Mouse (Mus musculus) Patski (cell line): Measurements from ENCODE around the gene Fam71a. TPM values are rescaled to one million over a fixed set of nuclear protein-coding genes. Genes with fewer than 3 reads are reported as not detected.

Source experiments
- ATAC-seq: fragments of 100-300 bp; one replicate; pipeline ENCODE4 v1.8.0; 2021
- CTCF ChIA-PET: fragments of 350-600 bp; sonication (Branson Sonifier 250); formaldehyde crosslinking; loops from one replicate; lab custom pipeline; 2022; ENCODE audit warnings: inconsistent platforms; lab: Charles Lee
- POLR2A ChIA-PET: fragments of 350-600 bp; sonication (Branson Sonifier 250); formaldehyde crosslinking; loops from one replicate; lab custom pipeline; 2022; ENCODE audit warnings: antibody characterized with exemption, inconsistent platforms; lab: Charles Lee
- DNase-seq: peaks from one replicate; pipeline ENCODE4 v3.0.0-alpha.2; 2011; ENCODE audit warnings: low read depth, low spot score
- H3K27me3 ChIP-seq: fragments of 371-371 bp; one replicate; pipeline ENCODE4 v1.5.1; 2021
- CTCF ChIP-seq: fragments of 100-300 bp; IDR thresholded peaks from one replicate; pipeline ENCODE4 v1.5.1; 2021
- in situ Hi-C: fragments of 300-500 bp; cut with MboI; formaldehyde crosslinking; loops from 3 replicates; pipeline ENCODE4 v1.11.1; 2018; ENCODE audit warnings: low pct_unique_long_range_greater_than_20kb, mixed read lengths
- polyA plus RNA-seq: library from polyadenylated mRNA; unstranded; gene quantifications from one replicate; pipeline ENCODE4 v1.2.3, GENCODE M21; 2021

The Fam71a gene
- polyA plus RNA-seq, 1 experiment from 2014 or later, result 0.08 TPM

DNA sequence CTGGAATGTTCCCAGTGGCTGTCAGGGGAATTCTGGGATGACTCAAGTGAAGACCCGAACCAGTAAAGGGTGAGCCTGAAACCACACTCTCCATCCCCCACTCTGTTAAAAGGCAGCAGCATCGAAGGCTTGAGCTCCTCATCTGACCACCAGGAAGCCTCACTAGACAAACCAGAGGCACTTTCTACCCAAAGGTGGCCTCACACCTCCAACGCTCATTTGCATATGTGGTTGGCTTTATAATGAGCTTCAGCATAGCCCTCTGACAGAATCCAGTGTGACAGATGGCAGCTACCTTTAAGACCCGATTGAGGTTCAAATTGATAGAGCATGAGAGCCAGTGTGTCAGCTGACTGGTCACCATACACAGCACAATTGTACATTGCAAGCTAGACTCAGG lies 40.3 kb downstream of the Fam71a start:
- CTCF ChIA-PET, result interaction anchor here (1.2 kb wide), 1 partner anchor 30 kb away, joined by 3 read pairs; no protein-coding TSS in a partner anchor
- ATAC-seq (no peak), DNase-seq (no peak)
- no peaks in the 10 kb centered on the region for H3K27me3 ChIP-seq
- in situ Hi-C loops, result no loop called here
- no peak for TF ChIP-seq CTCF
- POLR2A ChIA-PET, result interaction anchor here (0.7 kb wide), 1 partner anchor 21 kb away, joined by 4 read pairs; no protein-coding TSS in a partner anchor

DNA sequence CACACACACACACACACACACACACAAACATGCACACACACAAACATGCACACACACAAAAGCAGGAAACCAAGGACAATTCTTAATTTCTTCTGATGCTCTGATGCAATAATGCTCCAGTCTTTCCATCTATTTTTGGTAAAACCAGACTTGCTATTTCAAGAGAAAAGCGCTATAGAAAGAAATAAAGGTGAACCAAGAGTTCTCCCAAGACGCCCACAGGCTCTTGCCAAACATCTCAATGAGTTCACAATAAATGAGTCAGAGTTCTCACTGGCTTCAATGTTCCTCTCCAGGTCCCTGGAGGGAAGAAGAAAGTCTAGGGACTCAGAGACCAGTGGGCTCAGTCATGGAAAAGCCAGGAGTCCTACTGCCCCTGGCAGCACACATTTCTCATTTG lies 40.9 kb downstream of the Fam71a start:
- peak; percentile 41 for ATAC-seq
- DNase-seq, result no peak
- ChIA-PET CTCF (interaction anchor here (1.1 to 1.2 kb wide), 2 partner anchors 25 to 31 kb away, joined by 3 read pairs; no protein-coding TSS in a partner anchor), POLR2A (no interaction called here)
- H3K27me3 ChIP-seq, result no peaks in the 10 kb centered on the region
- in situ Hi-C loops, result no loop called here
- TF ChIP-seq CTCF, result no peak

DNA sequence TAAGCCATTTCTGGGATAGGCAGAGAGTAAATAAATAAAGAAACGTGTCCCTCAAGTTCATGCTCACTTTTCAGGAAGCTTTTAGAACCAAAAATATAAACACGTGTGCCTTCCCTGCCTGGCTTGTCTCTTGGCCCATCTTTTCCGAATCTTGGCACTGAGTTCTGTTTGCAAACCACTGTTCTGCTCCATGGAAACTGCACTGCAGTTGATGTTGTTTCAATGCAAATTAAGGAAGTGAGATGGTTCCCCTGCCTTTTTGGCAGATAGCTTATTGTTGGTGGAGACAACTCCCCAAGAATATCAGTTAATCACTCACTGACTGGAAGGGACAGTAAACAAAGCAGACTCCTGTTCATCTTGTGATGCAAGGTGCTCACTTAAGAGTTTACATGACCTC lies 41.9 kb downstream of the Fam71a start:
- ATAC-seq (no peak), DNase-seq (no peak)
- TF ChIP-seq CTCF, result no peak
- in situ Hi-C loops, result no loop called here
- H3K27me3 ChIP-seq, result no peaks in the 10 kb centered on the region
- ChIA-PET POLR2A (no interaction called here), CTCF (interaction anchor here (0.7 to 1.6 kb wide), 5 partner anchors 18 to 50 kb away, joined by 3 to 5 read pairs (median 3); no protein-coding TSS in a partner anchor)

DNA sequence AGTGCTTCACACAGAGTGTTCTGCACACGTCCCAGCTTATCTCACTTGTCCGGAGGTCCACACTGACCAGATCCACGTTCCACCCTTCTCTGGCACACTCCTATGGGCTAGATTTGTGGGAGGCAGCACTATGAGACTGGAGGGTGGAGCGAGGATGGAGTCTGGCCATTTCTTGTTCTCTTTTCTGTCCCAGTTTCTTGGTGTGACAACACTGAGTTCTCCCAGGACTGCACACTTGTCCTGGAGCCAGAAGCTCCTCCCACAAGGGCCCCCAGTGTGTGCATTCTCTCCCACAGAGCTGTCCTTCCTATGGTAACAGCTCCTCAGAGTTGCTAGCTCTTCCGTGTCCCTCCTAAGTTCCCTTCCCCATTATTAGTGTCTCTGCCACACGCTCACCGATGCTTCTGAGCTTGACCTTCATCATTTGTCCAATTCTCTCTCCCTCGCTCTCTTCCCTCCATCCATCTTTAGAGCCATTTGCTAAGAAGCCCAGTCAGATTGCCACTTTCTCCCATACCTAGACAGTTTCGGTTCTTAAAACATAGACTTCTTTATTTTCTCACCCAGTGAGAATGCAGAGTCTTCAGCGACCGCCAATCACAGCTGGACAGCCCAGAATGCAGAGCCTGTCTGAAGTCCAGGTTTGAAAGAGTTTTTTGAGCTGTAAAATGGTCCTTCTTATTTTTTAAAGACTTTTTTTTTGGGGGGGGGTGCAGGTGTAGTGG lies 48.9 kb downstream of the Fam71a start:
- no peak for TF ChIP-seq CTCF
- in situ Hi-C loops, result no loop called here
- CTCF ChIA-PET, result no interaction called here
- DNase-seq (no peak), ATAC-seq (no peak)
- POLR2A ChIA-PET, result no interaction called here
- H3K27me3 ChIP-seq, result no peaks in the 10 kb centered on the region

DNA sequence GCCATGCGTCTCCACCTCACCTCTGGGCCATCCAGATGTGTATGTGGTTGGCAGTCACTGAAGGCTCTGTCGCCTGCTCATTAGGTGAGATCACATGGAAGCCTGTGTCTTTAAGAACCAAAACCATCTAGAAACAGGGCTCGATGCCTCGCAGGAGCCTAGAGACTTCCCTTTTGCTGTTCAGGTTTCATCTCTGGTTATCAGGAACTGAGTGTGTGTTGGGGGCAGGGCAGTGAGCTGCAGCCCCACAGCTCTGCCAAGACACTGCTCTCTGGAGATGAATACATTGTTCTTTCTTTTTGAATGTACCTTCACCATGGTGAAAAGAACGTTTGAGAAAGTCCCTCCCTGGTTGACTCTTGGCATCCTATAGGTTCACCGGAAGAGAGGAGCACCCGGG lies 49.7 kb downstream of the Fam71a start:
- in situ Hi-C loops, result no loop called here
- POLR2A ChIA-PET, result no interaction called here

More for the DNA sequence above, 49.7 kb downstream of the Fam71a start:
- DNase-seq (no peak), ATAC-seq (no peak)
- no peak for TF ChIP-seq CTCF
- CTCF ChIA-PET, result no interaction called here
- H3K27me3 ChIP-seq, result no peaks in the 10 kb centered on the region

Other genes starting within 250 kb of the Fam71a start
- gene Angel2, start 239.7 kb downstream of the Fam71a start, polyA plus RNA-seq, result 54.1 TPM
- 5.4 TPM for gene Vash2, start 185.5 kb downstream of the Fam71a start, polyA plus RNA-seq
- 20.0 TPM for gene Flvcr1, start 138.7 kb downstream of the Fam71a start, polyA plus RNA-seq
- gene Spata45, start 128.2 kb downstream of the Fam71a start, polyA plus RNA-seq, result not detected
- gene Tatdn3, start 101.9 kb downstream of the Fam71a start, polyA plus RNA-seq, result 18.7 TPM
- 7.1 TPM for gene Nsl1, start 101.8 kb downstream of the Fam71a start, polyA plus RNA-seq
- gene Batf3, start 67.0 kb downstream of the Fam71a start, polyA plus RNA-seq, result 2.9 TPM
- gene Atf3, start 53.2 kb upstream of the Fam71a start, polyA plus RNA-seq, result 47.6 TPM
- gene Nenf, start 153.4 kb upstream of the Fam71a start, polyA plus RNA-seq, result 145 TPM
- gene Tmem206, start 161.1 kb upstream of the Fam71a start, polyA plus RNA-seq, result 21.9 TPM
- gene Ppp2r5a, start 238.5 kb upstream of the Fam71a start, polyA plus RNA-seq, result 83.6 TPM